Mouse (Mus musculus) liver, adult 2 months (tissue): ENCODE results near the gene Scamp1.

Source experiments
- CTCF ChIP-seq: fragments of 200-500 bp; IDR thresholded peaks from 2 replicates; pipeline ENCODE4 v1.5.1; 2011; ENCODE audit warnings: low read depth, low read length, control low read depth
- POLR2A ChIP-seq: fragments of 200-500 bp; IDR thresholded peaks from 2 replicates; pipeline ENCODE4 v1.6.1; 2011; ENCODE audit warnings: low read length, control low read depth; ENCODE audit not compliant: insufficient read depth; ENCODE audit errors: extremely low read depth

- TF ChIP-seq CTCF, result no peak
- no peak for TF ChIP-seq POLR2A
These were observed 12.7 kb upstream of the Scamp1 start for GRCm38 (mm10) chr13:94298401-94298800.
